Mouse (Mus musculus): Measurements from ENCODE around the gene Uhmk1. TPM values are rescaled to one million over a fixed set of nuclear protein-coding genes. Genes with fewer than 3 reads are reported as not detected.
"Not testable (repeated sequence)": the region's sequence is repeated elsewhere in the genome, so short reads cannot be mapped to it uniquely, and the experiment has no call there.

Gene Uhmk1
- 9.3 and 14.3 TPM in 2 replicates for polyA plus RNA-seq (2014; fragmentation: Nextera tagmentation; extraction: Ambion mirVana)

DNA sequence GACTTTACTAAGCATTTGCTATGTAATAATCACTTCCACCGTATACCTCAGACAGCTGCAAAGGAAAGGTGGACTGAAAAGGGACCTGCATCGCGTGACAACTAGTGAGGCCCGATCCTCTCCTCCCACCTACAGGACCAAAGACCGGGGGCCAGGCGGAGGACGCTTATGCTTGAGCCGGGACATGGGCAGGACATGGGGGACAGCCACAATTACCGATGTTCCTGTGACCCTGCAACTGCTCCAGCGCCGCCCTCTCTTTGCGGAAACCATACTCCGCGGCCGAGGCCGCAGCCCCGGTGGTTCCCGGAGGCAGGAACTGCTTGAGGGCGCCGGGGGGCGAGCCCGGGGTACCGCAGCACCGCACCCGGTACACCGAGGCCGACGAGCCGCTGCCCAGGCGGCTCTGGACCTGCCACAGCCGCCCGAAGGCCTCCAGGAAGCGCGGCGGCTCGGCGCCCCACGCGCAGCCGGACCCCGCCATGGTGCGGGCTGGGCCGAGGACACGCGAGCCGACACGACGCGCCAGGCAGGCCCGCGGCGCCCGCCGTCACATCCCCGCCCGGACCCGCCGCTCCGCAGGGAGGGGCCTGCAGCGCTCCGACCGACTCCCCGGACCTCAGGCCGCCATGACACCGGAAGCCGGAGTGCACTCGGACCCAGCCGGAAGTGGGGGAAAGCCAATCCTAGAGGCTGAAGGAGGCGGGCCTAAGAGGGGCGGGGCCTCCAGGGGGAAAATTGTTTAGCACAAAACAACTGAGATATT is at the start of gene Uhmk1:
TSS of gene Uhmk1 (minus strand) at position 641 of the 766 bp plus-strand sequence.
- peak; percentile 97 for ATAC-seq (replicated peaks; ENCODE audit: insufficient number of reproducible peaks, low FRiP score, low TSS enrichment)
- under 1% methylated on average over 67 of the region's 70 CpGs for WGBS (ENCODE audit: insufficient replicate concordance)

DNA sequence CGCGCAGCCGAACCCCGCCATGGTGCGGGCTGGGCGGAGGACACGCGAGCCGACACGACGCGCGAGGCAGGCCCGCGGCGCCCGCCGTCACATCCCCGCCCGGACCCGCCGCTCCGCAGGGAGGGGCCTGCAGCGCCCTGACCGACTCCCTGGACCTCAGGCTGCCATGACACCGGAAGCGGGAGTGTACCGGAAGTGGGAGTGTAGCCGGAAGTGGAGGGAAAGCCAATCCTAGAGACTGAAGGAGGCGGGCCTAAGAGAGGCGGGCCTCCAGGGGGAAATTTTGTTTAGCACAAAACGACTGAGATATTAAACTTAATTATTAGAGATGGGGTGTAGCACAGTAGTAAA is 40.3 kb upstream of the Uhmk1 start:
- ATAC-seq (replicated peaks; ENCODE audit: insufficient number of reproducible peaks, low FRiP score, low TSS enrichment), result peak; percentile 86
- H3K9ac ChIP-seq (ENCODE audit: low read depth, low read length), result peak overlapping the region; percentile 88
- WGBS (ENCODE audit: insufficient replicate concordance), result 8% methylated on average over 32 of the region's 32 CpGs
- 0 out of 2 replicates have a peak, but pooled peaks cover 3% of the 10 kb centered on the region for H3K27me3 ChIP-seq (ENCODE audit: control insufficient read depth, insufficient read depth, low read length)
- H3K4me1 ChIP-seq (ENCODE audit: control insufficient read depth, insufficient read depth, low read length), result no peaks in the 10 kb centered on the region
- H3K36me3 ChIP-seq (ENCODE audit: control insufficient read depth, insufficient read depth, low read length), result no peaks in the 10 kb centered on the region
- H3K27ac ChIP-seq (ENCODE audit: low read depth, low read length), result 0 out of 2 replicates have a peak overlapping the region, but pooled peaks have one; percentile 46
- H3K4me3 ChIP-seq (ENCODE audit: low read depth, low read length), result peak overlapping the region; percentile 77
- H3K9me3 ChIP-seq (replicated peaks; ENCODE audit: control insufficient read depth, low read length), result no peaks in the 10 kb centered on the region
- peak overlapping the region; percentile 77 for H3K4me2 ChIP-seq

More for the DNA sequence above, at the start of gene Uhmk1:
- Histone ChIP-seq H3K4me3 (ENCODE audit: low read depth, low read length) (peak within 1 kb of the TSS; percentile 95), H3K4me1 (ENCODE audit: control insufficient read depth, insufficient read depth, low read length) (no peaks in the 10 kb centered on the region; the same call in 1 of the 2 replicates), H3K36me3 (ENCODE audit: control insufficient read depth, insufficient read depth, low read length) (no peaks in the 10 kb centered on the region), H3K4me2 (peak within 1 kb of the TSS; percentile 80), H3K27ac (ENCODE audit: low read depth, low read length) (peak within 1 kb of the TSS; percentile 83), H3K27me3 (ENCODE audit: control insufficient read depth, insufficient read depth, low read length) (no peaks in the 10 kb centered on the region), H3K9ac (ENCODE audit: low read depth, low read length) (peak within 1 kb of the TSS; percentile 94), H3K9me3 (replicated peaks; ENCODE audit: control insufficient read depth, low read length) (no peaks in the 10 kb centered on the region)

GRCm38 (mm10) chr1:170254893-170255559 is 39.8 kb upstream of the Uhmk1 start:
- H3K27me3 ChIP-seq (ENCODE audit: control insufficient read depth, insufficient read depth, low read length), result 0 out of 2 replicates have a peak, but pooled peaks cover 3% of the 10 kb centered on the region
- no peaks in the 10 kb centered on the region for H3K4me1 ChIP-seq (ENCODE audit: control insufficient read depth, insufficient read depth, low read length)
- peak; percentile 52 for ATAC-seq (replicated peaks; ENCODE audit: insufficient number of reproducible peaks, low FRiP score, low TSS enrichment)
- peak overlapping the region; percentile 88 for H3K9ac ChIP-seq (ENCODE audit: low read depth, low read length)
- no peaks in the 10 kb centered on the region for H3K9me3 ChIP-seq (replicated peaks; ENCODE audit: control insufficient read depth, low read length)
- H3K36me3 ChIP-seq (ENCODE audit: control insufficient read depth, insufficient read depth, low read length), result no peaks in the 10 kb centered on the region
- WGBS (ENCODE audit: insufficient replicate concordance), result 30% methylated on average over 30 of the region's 30 CpGs
- H3K4me2 ChIP-seq, result peak overlapping the region; percentile 77
- 0 out of 2 replicates have a peak overlapping the region, but pooled peaks have one; percentile 46 for H3K27ac ChIP-seq (ENCODE audit: low read depth, low read length)
- peak overlapping the region; percentile 77 for H3K4me3 ChIP-seq (ENCODE audit: low read depth, low read length)

DNA sequence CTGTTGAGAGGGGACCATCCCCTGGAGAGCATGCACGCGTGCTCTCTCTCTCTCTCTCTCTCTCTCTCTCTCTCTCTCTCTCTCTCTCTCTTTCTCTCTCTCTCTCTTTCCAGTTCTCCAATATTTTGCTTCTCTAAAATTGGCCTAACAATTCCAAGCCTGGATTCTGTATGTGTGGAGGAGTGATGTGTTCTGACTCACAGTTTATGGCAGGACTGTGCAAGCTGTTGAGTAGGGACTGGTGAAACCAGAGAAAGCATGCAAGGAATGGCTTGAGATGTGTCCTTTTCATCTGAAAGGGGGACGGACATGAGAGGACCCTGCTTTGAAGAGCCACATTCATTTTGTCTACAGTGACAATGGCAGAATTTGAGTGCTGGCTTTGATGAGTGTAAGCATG is 29.8 kb upstream of the Uhmk1 start:
- Histone ChIP-seq H3K9ac (ENCODE audit: low read depth, low read length) (no peak overlapping the region), H3K4me1 (ENCODE audit: control insufficient read depth, insufficient read depth, low read length) (no peaks in the 10 kb centered on the region), H3K27ac (ENCODE audit: low read depth, low read length) (no peak overlapping the region), H3K36me3 (ENCODE audit: control insufficient read depth, insufficient read depth, low read length) (no peaks in the 10 kb centered on the region), H3K4me2 (no peak overlapping the region), H3K4me3 (ENCODE audit: low read depth, low read length) (no peak overlapping the region), H3K9me3 (replicated peaks; ENCODE audit: control insufficient read depth, low read length) (no peaks in the 10 kb centered on the region), H3K27me3 (ENCODE audit: control insufficient read depth, insufficient read depth, low read length) (no peaks in the 10 kb centered on the region)
- no peak for ATAC-seq (replicated peaks; ENCODE audit: insufficient number of reproducible peaks, low FRiP score, low TSS enrichment)
- whole genome bisulfite sequencing (ENCODE audit: insufficient replicate concordance), result 82% methylated on average over 3 of the region's 3 CpGs

GRCm38 (mm10) chr1:170232688-170233087 is 17.5 kb upstream of the Uhmk1 start, which contains the start of gene Sh2d1b2:
Gene Sh2d1b2 (plus strand): TSS chr1:170232749.
- not testable (repeated sequence) for H3K4me1 ChIP-seq (ENCODE audit: control insufficient read depth, insufficient read depth, low read length); H3K9ac ChIP-seq (ENCODE audit: low read depth, low read length); ATAC-seq (replicated peaks; ENCODE audit: insufficient number of reproducible peaks, low FRiP score, low TSS enrichment); H3K4me3 ChIP-seq (ENCODE audit: low read depth, low read length); H3K9me3 ChIP-seq (replicated peaks; ENCODE audit: control insufficient read depth, low read length); H3K36me3 ChIP-seq (ENCODE audit: control insufficient read depth, insufficient read depth, low read length); H3K4me2 ChIP-seq; H3K27me3 ChIP-seq (ENCODE audit: control insufficient read depth, insufficient read depth, low read length); H3K27ac ChIP-seq (ENCODE audit: low read depth, low read length)
- 61% methylated on average over 5 of the region's 6 CpGs for WGBS (ENCODE audit: insufficient replicate concordance)

- H3K4me3 ChIP-seq (ENCODE audit: low read depth, low read length), result no peak overlapping the region
- no peaks in the 10 kb centered on the region for H3K4me1 ChIP-seq (ENCODE audit: control insufficient read depth, insufficient read depth, low read length)
- H3K36me3 ChIP-seq (ENCODE audit: control insufficient read depth, insufficient read depth, low read length), result no peaks in the 10 kb centered on the region
- ATAC-seq (replicated peaks; ENCODE audit: insufficient number of reproducible peaks, low FRiP score, low TSS enrichment), result no peak
- 77% methylated on average over 2 of the region's 2 CpGs for WGBS (ENCODE audit: insufficient replicate concordance)
- H3K9ac ChIP-seq (ENCODE audit: low read depth, low read length), result no peak overlapping the region
- no peak overlapping the region for H3K4me2 ChIP-seq
- no peaks in the 10 kb centered on the region for H3K27me3 ChIP-seq (ENCODE audit: control insufficient read depth, insufficient read depth, low read length)
- no peak overlapping the region for H3K27ac ChIP-seq (ENCODE audit: low read depth, low read length)
- no peaks in the 10 kb centered on the region for H3K9me3 ChIP-seq (replicated peaks; ENCODE audit: control insufficient read depth, low read length)
These were observed 8.1 kb upstream of the Uhmk1 start for GRCm38 (mm10) chr1:170223276-170223675.

DNA sequence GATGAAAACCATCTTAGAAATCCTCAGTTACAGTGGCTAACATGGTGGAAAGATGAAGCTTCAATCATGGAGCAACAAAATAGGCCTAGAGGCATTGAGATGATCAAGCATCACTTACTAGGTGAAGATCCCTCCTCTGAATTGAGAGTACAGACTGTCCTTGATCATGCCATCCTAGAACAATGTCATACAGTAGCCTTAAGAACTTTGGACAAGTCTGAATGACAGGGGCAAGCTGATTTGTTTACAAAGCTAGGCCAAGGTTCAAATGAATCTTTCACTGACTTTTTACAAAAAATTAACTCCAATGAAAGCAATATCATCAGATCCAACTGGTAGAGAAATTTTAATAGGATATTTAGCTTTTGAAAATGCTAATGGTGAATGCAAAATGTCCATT is 5.2 kb upstream of the Uhmk1 start:
- no peaks in the 10 kb centered on the region for H3K9me3 ChIP-seq (replicated peaks; ENCODE audit: control insufficient read depth, low read length)
- ATAC-seq (replicated peaks; ENCODE audit: insufficient number of reproducible peaks, low FRiP score, low TSS enrichment), result no peak

DNA sequence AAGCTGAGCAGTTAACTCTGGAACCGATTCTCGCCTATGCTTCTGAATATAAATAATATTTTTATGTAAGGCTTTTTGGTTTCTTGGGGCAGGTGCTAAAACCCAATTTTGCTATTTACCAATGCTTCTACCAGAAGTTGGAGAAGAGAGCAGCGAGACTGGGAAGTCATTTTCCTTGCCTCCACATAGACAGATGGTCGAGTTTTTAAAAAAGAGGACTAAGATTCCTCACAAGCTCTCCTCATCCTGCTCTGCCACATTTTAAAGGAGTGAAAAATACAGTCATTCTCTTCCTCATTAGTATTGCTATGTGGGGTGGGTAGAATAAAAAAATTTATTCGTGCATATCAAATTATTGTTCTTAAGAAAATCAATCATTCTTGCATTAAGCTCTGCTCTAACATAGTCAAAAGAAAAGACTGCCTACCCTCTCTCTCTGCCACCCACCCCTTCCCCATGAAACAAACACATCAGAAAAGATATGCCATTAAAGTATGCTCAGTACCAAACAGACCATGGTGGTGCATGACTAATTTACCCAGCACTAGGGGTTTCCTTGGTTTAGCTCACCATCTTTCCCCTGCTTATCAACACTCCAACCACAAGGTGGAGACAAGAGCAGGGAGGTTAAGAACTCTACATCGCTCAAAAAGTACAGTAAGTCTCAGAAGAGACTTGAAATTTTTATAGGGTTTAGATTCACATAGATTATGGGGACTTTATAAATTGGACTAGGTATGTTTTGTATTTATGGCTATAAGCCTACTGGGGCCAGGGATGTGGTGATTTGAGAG is 3.1 kb upstream of the Uhmk1 start:
- 76% methylated on average over 6 of the region's 6 CpGs for WGBS (ENCODE audit: insufficient replicate concordance)
- Histone ChIP-seq H3K4me3 (ENCODE audit: low read depth, low read length) (no peak overlapping the region), H3K27me3 (ENCODE audit: control insufficient read depth, insufficient read depth, low read length) (no peaks in the 10 kb centered on the region), H3K9me3 (replicated peaks; ENCODE audit: control insufficient read depth, low read length) (no peaks in the 10 kb centered on the region), H3K4me1 (ENCODE audit: control insufficient read depth, insufficient read depth, low read length) (no peaks in the 10 kb centered on the region; the same call in 1 of the 2 replicates), H3K36me3 (ENCODE audit: control insufficient read depth, insufficient read depth, low read length) (no peaks in the 10 kb centered on the region), H3K9ac (ENCODE audit: low read depth, low read length) (no peak overlapping the region), H3K27ac (ENCODE audit: low read depth, low read length) (no peak overlapping the region), H3K4me2 (no peak overlapping the region)
- no peak for ATAC-seq (replicated peaks; ENCODE audit: insufficient number of reproducible peaks, low FRiP score, low TSS enrichment)

More for the DNA sequence above, 5.2 kb upstream of the Uhmk1 start:
- H3K27me3 ChIP-seq (ENCODE audit: control insufficient read depth, insufficient read depth, low read length), result no peaks in the 10 kb centered on the region
- H3K9ac ChIP-seq (ENCODE audit: low read depth, low read length), result no peak overlapping the region
- no peak overlapping the region for H3K27ac ChIP-seq (ENCODE audit: low read depth, low read length)
- no peaks in the 10 kb centered on the region for H3K36me3 ChIP-seq (ENCODE audit: control insufficient read depth, insufficient read depth, low read length)
- H3K4me2 ChIP-seq, result no peak overlapping the region
- no peaks in the 10 kb centered on the region for H3K4me1 ChIP-seq (ENCODE audit: control insufficient read depth, insufficient read depth, low read length)
- H3K4me3 ChIP-seq (ENCODE audit: low read depth, low read length), result no peak overlapping the region
